ENCODE assay signal across 8 mouse cellular contexts in the genomic region with DNA sequence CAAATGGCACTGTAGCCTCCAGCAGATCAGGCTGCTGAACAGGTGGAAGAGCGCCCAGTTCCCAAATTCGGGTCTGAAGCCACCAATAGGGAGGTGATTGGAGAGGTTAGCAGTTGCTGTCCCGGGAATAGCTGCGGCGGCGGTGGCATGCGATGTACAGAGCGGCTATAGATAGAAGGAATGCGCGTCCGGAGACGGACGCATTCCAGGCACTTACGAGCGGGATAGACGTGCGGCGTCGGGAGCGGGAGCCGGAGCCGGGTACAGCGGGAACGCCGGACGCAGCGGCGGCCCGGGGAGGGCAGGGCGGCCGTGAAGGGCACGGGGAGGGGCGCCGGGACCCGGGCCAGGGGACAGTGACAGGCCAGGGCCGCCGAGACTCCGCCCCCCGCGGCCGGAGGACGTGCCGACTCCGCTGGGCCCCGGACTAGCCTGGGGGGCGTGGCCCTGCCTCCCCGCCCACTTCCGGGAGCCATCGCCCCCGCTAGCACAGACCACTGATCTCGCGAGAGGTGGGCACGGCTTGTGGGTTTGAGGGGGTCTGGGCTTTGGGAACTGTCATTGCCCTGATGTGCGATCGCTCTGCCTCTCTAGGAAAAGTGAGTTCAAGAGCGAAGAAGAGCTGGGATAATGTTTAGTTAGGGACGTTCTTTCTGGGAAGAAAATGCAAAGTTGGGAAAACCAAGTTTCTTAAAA. TPM values are rescaled to one million over a fixed set of nuclear protein-coding genes. Genes with fewer than 3 reads are reported as not detected.
A peak's percentile ranks its signal among the peaks of the same experiment; 100 is the strongest.
DNase-seq lines count a peak whose midpoint lies in the region; ATAC-seq and TF ChIP-seq lines count a peak whose summit lies in the region.

TSS of gene Agl (minus strand) at position 356 of the 696 bp plus-strand sequence.

- intact Hi-C loops in heart, postnatal 36 days (cut with DNase I) = loop anchor here (1.0 to 10.0 kb wide), 3 partner anchors 24 to 781 kb away; partner anchors contain the start of genes 4930455H04Rik and Palmd

- H3K27ac ChIP-seq in ES-E14 (ENCODE audit: insufficient read depth, low read depth, low read length, poor library complexity, severe bottlenecking) = 0 out of 2 replicates have a peak within 1 kb of the TSS, but pooled peaks have one; percentile 36
- peak within 1 kb of the TSS; percentile 83 for H3K27ac ChIP-seq in forebrain, embryonic 16.5 days (ENCODE audit: low read length)
- H3K27ac ChIP-seq in layer of hippocampus, adult 2 months = peak within 1 kb of the TSS; percentile 92
- H3K27ac ChIP-seq in lung, embryonic 14.5 days (ENCODE audit: low read depth) = peak within 1 kb of the TSS; percentile 68
- H3K27ac ChIP-seq in olfactory bulb, adult 2 months (ENCODE audit: insufficient read depth, low read depth, low read length) = no peak within 1 kb of the TSS
- H3K27ac ChIP-seq in thymus, adult 2 months (ENCODE audit: control insufficient read depth, insufficient read depth, low read length) = 0 out of 2 replicates have a peak within 1 kb of the TSS, but pooled peaks have one; percentile 17

- in situ Hi-C loops in ES-E14 (cut with MboI; ENCODE audit: low sequenced_read_pairs in 2 of 2, unreplicated experiment in 2 of 2) = no loop called here

- TF ChIP-seq CTCF in layer of hippocampus, adult 2 months (conservative IDR thresholded peaks at IDR 0.05) = no peak
- TF ChIP-seq CTCF in lung, embryonic 14.5 days (IDR thresholded peaks at IDR 0.05; ENCODE audit: low read depth) = no peak
- no peak for TF ChIP-seq CTCF in olfactory bulb, adult 2 months (IDR thresholded peaks at IDR 0.05; ENCODE audit: insufficient read depth, low read depth, low read length)
- peak; percentile 42; the same call in 1 of the 2 replicates for TF ChIP-seq CTCF in thymus, adult 2 months (IDR thresholded peaks at IDR 0.05; ENCODE audit: borderline replicate concordance, control insufficient read depth, extremely low read depth, insufficient read depth, low read length, poor library complexity)

- H3K4me3 ChIP-seq in ES-E14 (ENCODE audit: insufficient read depth in 1 of 2, low read depth in 1 of 2, low read length in 2 of 2, poor library complexity in 1 of 2, severe bottlenecking in 1 of 2) = peak within 1 kb of the TSS; percentile 71 to 97
- peak within 1 kb of the TSS; percentile 92 for H3K4me3 ChIP-seq in forebrain, embryonic 16.5 days (replicated peaks; ENCODE audit: low read length)
- peak within 1 kb of the TSS; percentile 80 for H3K4me3 ChIP-seq in layer of hippocampus, adult 2 months
- H3K4me3 ChIP-seq in lung, embryonic 14.5 days (ENCODE audit: low read depth, low read length) = peak within 1 kb of the TSS; percentile 56
- H3K4me3 ChIP-seq in olfactory bulb, adult 2 months (ENCODE audit: insufficient read depth, low read depth, low read length) = peak within 1 kb of the TSS; percentile 53
- H3K4me3 ChIP-seq in thymus, adult 2 months (ENCODE audit: control insufficient read depth, insufficient read depth, low read length) = peak within 1 kb of the TSS; percentile 74

- no peaks in the 10 kb centered on the region for H3K36me3 ChIP-seq in ES-E14 (ENCODE audit: control insufficient read depth, insufficient read depth, low read length, poor library complexity, severe bottlenecking)
- peaks cover 2% of the 10 kb centered on the region; the same call in 1 of the 2 replicates for H3K36me3 ChIP-seq in forebrain, embryonic 16.5 days (ENCODE audit: control insufficient read depth, insufficient read depth)
- no peaks in the 10 kb centered on the region for H3K36me3 ChIP-seq in lung, embryonic 14.5 days (ENCODE audit: insufficient read depth)
- no peaks in the 10 kb centered on the region for H3K36me3 ChIP-seq in thymus, adult 2 months (ENCODE audit: control insufficient read depth, insufficient read depth, low read length)

- H3K9ac ChIP-seq in ES-E14 (ENCODE audit: insufficient read depth, low read depth, low read length, poor library complexity, severe bottlenecking) = peak within 1 kb of the TSS; percentile 95
- peak within 1 kb of the TSS; percentile 83 for H3K9ac ChIP-seq in forebrain, embryonic 16.5 days (replicated peaks; ENCODE audit: low read depth, low read length)
- peak within 1 kb of the TSS; percentile 66 for H3K9ac ChIP-seq in lung, embryonic 14.5 days

- peak; percentile 22; the same call in 1 of the 2 replicates for TF ChIP-seq POLR2A in olfactory bulb, adult 2 months (IDR thresholded peaks at IDR 0.05; ENCODE audit: insufficient read depth, low read depth, low read length)
- peak; percentile 76 for TF ChIP-seq POLR2A in thymus, adult 2 months (IDR thresholded peaks at IDR 0.05; ENCODE audit: control insufficient read depth, extremely low read depth, insufficient read depth, low read length, poor library complexity)

- ATAC-seq in forebrain, embryonic 16.5 days = peak; percentile 100
- ATAC-seq in lung, embryonic 14.5 days (ENCODE audit: insufficient read depth) = peak; percentile 100

- DNase-seq in ES-E14 (ENCODE audit: low read depth, low spot score) = peak; percentile 92
- peak; percentile 91 for DNase-seq in cerebellum, adult 11-12 months
- DNase-seq in heart, postnatal 36 days = peak; percentile 96 to 97
- DNase-seq in layer of hippocampus, adult 2 months (ENCODE audit: low spot score in 2 of 2) = peak; percentile 89 to 91
- DNase-seq in lung, embryonic 14.5 days = peak; percentile 99
- DNase-seq in thymus, adult 2 months = peak; percentile 95

- H3K4me2 ChIP-seq in forebrain, embryonic 16.5 days (ENCODE audit: low read length) = peak within 1 kb of the TSS; percentile 63
- H3K4me2 ChIP-seq in lung, embryonic 14.5 days = peak within 1 kb of the TSS; percentile 80

- under 1% methylated on average over 44 of the region's 57 CpGs for WGBS in forebrain, embryonic 16.5 days
- WGBS in lung, embryonic 14.5 days = under 1% methylated on average over 57 of the region's 57 CpGs
- WGBS in olfactory bulb, adult 2 months = under 1% methylated on average over 55 of the region's 57 CpGs
- under 1% methylated on average over 56 of the region's 57 CpGs for WGBS in thymus, adult 2 months

- H3K9me3 ChIP-seq in ES-E14 (ENCODE audit: control insufficient read depth, insufficient read depth, low read depth, low read length) = no peaks in the 10 kb centered on the region
- H3K9me3 ChIP-seq in forebrain, embryonic 16.5 days (ENCODE audit: control insufficient read depth, low read length) = no peaks in the 10 kb centered on the region
- H3K9me3 ChIP-seq in lung, embryonic 14.5 days (ENCODE audit: low read depth, low read length) = no peaks in the 10 kb centered on the region

- H3K27me3 ChIP-seq in forebrain, embryonic 16.5 days (replicated peaks; ENCODE audit: control insufficient read depth, insufficient read depth, low read length) = no peaks in the 10 kb centered on the region
- no peaks in the 10 kb centered on the region for H3K27me3 ChIP-seq in lung, embryonic 14.5 days (ENCODE audit: insufficient read depth, low read length)
- no peaks in the 10 kb centered on the region for H3K27me3 ChIP-seq in thymus, adult 2 months (ENCODE audit: control insufficient read depth, insufficient read depth, low read length)

- H3K4me1 ChIP-seq in ES-E14 (ENCODE audit: control insufficient read depth in 2 of 2, insufficient read depth in 2 of 2, low read length in 2 of 2, poor library complexity in 1 of 2) = no peaks in the 10 kb centered on the region
- H3K4me1 ChIP-seq in forebrain, embryonic 16.5 days (replicated peaks; ENCODE audit: control insufficient read depth, insufficient read depth, low read length) = peaks cover 12% of the 10 kb centered on the region
- H3K4me1 ChIP-seq in lung, embryonic 14.5 days (ENCODE audit: insufficient read depth) = peaks cover 3% of the 10 kb centered on the region; the same call in 1 of the 2 replicates
- no peaks in the 10 kb centered on the region for H3K4me1 ChIP-seq in olfactory bulb, adult 2 months (ENCODE audit: control insufficient read depth, insufficient read depth, low read length)
- peaks cover 7% of the 10 kb centered on the region for H3K4me1 ChIP-seq in thymus, adult 2 months (replicated peaks; ENCODE audit: control insufficient read depth, insufficient read depth, low read length)

TF ChIP-seq in ES-E14, 5 proteins besides CTCF, POLR2A, EP300 and RAD21:
- 0 out of 2 replicates have a peak, but pooled peaks have one; percentile 39 for TF ChIP-seq HCFC1 (IDR thresholded peaks at IDR 0.05; ENCODE audit: borderline replicate concordance, insufficient read depth, low read length)
- no peak for TF ChIP-seq MAFK (IDR thresholded peaks at IDR 0.05; ENCODE audit: insufficient read depth, low read depth, low read length)
- TF ChIP-seq CHD2 (IDR thresholded peaks at IDR 0.05; ENCODE audit: low read depth, low read length) = peak; percentile 96

RNA-seq across cellular contexts. Expression of gene Agl, which starts in this region (rescaled TPM):
- total RNA-seq in ES-E14 (2012; rRNA removed) = 5.6 and 5.7 TPM in 2 replicates
- polyA plus RNA-seq in forebrain, embryonic 16.5 days (2015; fragmentation: Nextera tagmentation; extraction: Ambion mirVana) = 14.0 and 15.0 TPM in 2 replicates
- total RNA-seq in heart, postnatal 36 days (2021) = 100 to 1,000 TPM; 189 to 212 TPM
- total RNA-seq in layer of hippocampus, adult 2 months (2021) = 10 to 100 TPM; 26.1 to 27.2 TPM
- 12.1 and 14.9 TPM in 2 replicates for polyA plus RNA-seq in lung, embryonic 14.5 days (2014; fragmentation: Nextera tagmentation; extraction: Ambion mirVana)
- polyA plus RNA-seq in olfactory bulb, adult 2 months (2012; ENCODE audit: insufficient read depth, insufficient read length, low replicate concordance, missing spikeins) = not detected in 2 replicates
- 8.0 and 8.9 TPM in 2 replicates for polyA plus RNA-seq in thymus, adult 2 months (2012; rRNA removed)

Comparison
In these comparisons a context has a peak if more than half of its experiments do, and no peak if none do; other contexts are left out.
1. RNA of gene Agl (total RNA-seq): 189 to 212 TPM in heart, postnatal 36 days; 26.1 to 27.2 TPM in layer of hippocampus, adult 2 months and 5.6 to 5.7 TPM in ES-E14; every median in the first group is over 4 times any median in the second.
2. Peak in every context shown above with its lines, with median percentiles within 50 percentile points of each other: DNase-seq, H3K4me3 ChIP-seq and H3K9ac ChIP-seq.